Mouse (Mus musculus) left cerebral cortex, adult 2 months (tissue): Measurements from ENCODE around the gene Sptbn4. TPM values are rescaled to one million over a fixed set of nuclear protein-coding genes. Genes with fewer than 3 reads are reported as not detected.
A peak's percentile ranks its signal among the peaks of the same experiment; 100 is the strongest.

ENCODE experiments used
- DNase-seq, 2 experiments: peaks; one replicate each; pipeline ENCODE4 v3.0.0; 2021 to 2022; ENCODE audit warnings: low spot score in 2 of 2, mixed read lengths in 1 of 2; ENCODE audit errors: extremely low spot score in 1 of 2
- H3K27ac ChIP-seq: fragments of 200-600 bp; 2 replicates; pipeline ENCODE4 v1.8.1; 2022
- H3K4me3 ChIP-seq: fragments of 200-600 bp; 2 replicates; pipeline ENCODE4 v1.8.1; 2022
- CTCF ChIP-seq: fragments of 200-600 bp; IDR thresholded peaks from 2 replicates; pipeline ENCODE4 v1.8.1; 2022; ENCODE audit warnings: antibody characterized with exemption, mild to moderate bottlenecking, moderate library complexity
- intact Hi-C: fragments of 180-260 bp; cut with DNase I; formaldehyde crosslinking; loops from one replicate; pipeline ENCODE4 v1.15.1; 2025
- total RNA-seq, 2 experiments: library from RNA; stranded (reverse); gene quantifications; 2 replicates each; pipeline ENCODE4 v1.2.3; 2021

The Sptbn4 gene
- total RNA-seq, 2 experiments from 2014 or later: 153 to 162 TPM

DNA sequence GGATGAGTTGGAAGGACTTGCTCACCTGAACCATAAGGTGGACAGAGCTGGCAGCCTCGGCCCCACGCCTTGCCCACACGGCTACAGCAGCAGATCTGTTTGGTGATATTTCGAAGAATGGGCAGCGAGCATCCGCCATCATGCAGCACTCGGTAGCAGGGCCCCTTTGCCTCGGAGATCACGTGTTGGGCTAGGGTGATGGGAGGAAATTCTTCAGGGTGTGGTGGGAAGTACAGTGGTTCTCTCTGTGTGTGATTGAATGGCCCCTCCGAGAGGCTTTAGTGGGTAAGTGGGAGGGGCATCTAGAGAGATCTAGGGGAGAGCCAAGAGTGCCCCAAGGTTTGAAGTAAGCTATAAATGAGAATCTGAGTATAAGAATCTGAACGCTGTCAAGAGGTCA, 119.3 kb downstream of the Sptbn4 start:
- H3K27ac ChIP-seq: no peak overlapping the region
- intact Hi-C loops: loop anchor here (2.0 kb wide), 1 partner anchor 25 kb away; no protein-coding TSS in a partner anchor

DNA sequence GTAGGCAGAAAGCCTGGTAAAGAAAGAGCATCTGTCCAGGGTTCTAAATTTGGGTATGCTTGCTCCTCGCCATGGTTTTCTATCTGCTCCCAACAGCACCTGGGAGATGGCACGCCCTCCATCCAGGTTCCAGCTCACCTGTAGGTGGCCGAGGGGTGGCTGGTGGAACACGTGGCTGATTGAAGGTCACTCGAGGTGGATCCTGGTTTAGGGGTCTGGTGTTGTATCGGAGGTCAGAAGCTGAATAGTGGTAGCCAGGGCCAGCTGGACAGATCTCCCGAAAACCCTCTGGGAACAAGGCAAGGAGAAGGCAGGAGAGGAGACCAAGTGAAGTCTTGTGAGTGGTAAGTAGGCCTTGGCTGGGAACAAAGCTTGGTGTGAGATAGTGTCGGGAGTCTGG, 120.0 kb downstream of the Sptbn4 start:
- no peak for DNase-seq
- no peak for TF ChIP-seq CTCF
- intact Hi-C loops: no loop called here
- no peak overlapping the region for H3K27ac ChIP-seq
- no peak overlapping the region for H3K4me3 ChIP-seq

More for the DNA sequence above, 119.3 kb downstream of the Sptbn4 start:
- no peak for DNase-seq
- H3K4me3 ChIP-seq: no peak overlapping the region
- no peak for TF ChIP-seq CTCF

GRCm38 (mm10) chr7:27326101-27326880, 121.2 kb downstream of the Sptbn4 start:
- no peak for TF ChIP-seq CTCF
- DNase-seq: no peak
- H3K4me3 ChIP-seq: no peak overlapping the region
- intact Hi-C loops: no loop called here
- H3K27ac ChIP-seq: no peak overlapping the region

GRCm38 (mm10) chr7:27325697-27326096, 121.8 kb downstream of the Sptbn4 start:
- no peak for TF ChIP-seq CTCF
- no peak for DNase-seq
- intact Hi-C loops: no loop called here
- Histone ChIP-seq H3K4me3 (no peak overlapping the region), H3K27ac (no peak overlapping the region)

GRCm38 (mm10) chr7:27324928-27325327, 122.6 kb downstream of the Sptbn4 start:
- no peak overlapping the region for H3K27ac ChIP-seq
- TF ChIP-seq CTCF: no peak
- no peak for DNase-seq
- no peak overlapping the region for H3K4me3 ChIP-seq
- intact Hi-C loops: no loop called here

GRCm38 (mm10) chr7:27324161-27324560, 123.3 kb downstream of the Sptbn4 start:
- Histone ChIP-seq H3K27ac (no peak overlapping the region), H3K4me3 (no peak overlapping the region)
- intact Hi-C loops: no loop called here
- no peak for TF ChIP-seq CTCF
- no peak for DNase-seq

GRCm38 (mm10) chr7:27323001-27323400, 124.5 kb downstream of the Sptbn4 start:
- TF ChIP-seq CTCF: no peak
- intact Hi-C loops: no loop called here
- no peak overlapping the region for H3K4me3 ChIP-seq
- H3K27ac ChIP-seq: no peak overlapping the region
- DNase-seq: no peak

- H3K4me3 ChIP-seq: no peak overlapping the region
- no peak for TF ChIP-seq CTCF
- no peak for DNase-seq
- H3K27ac ChIP-seq: no peak overlapping the region
- intact Hi-C loops: no loop called here
Observed at GRCm38 (mm10) chr7:27322291-27322690, 125.2 kb downstream of the Sptbn4 start.

DNA sequence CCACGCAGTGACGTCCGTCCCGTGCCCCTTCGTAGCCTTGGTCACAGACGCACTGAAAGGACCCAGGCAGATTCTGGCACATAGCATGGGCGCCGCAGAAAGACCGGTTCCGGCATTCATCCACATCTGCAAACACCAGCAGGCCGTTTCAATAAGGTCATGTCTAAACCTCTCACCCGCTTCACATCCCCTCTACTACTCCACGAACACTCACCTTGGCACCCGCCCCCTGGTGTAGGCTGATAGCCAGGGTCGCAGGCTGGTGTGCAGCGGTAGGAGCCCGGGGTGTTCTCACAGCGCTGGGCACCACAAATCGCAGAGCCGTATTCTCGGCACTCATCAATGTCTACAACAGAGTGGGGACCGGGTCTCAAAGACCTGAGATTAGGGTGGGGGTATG, 128.1 kb downstream of the Sptbn4 start:
- TF ChIP-seq CTCF: no peak
- no peak overlapping the region for H3K27ac ChIP-seq
- H3K4me3 ChIP-seq: no peak overlapping the region
- intact Hi-C loops: no loop called here
- no peak for DNase-seq

DNA sequence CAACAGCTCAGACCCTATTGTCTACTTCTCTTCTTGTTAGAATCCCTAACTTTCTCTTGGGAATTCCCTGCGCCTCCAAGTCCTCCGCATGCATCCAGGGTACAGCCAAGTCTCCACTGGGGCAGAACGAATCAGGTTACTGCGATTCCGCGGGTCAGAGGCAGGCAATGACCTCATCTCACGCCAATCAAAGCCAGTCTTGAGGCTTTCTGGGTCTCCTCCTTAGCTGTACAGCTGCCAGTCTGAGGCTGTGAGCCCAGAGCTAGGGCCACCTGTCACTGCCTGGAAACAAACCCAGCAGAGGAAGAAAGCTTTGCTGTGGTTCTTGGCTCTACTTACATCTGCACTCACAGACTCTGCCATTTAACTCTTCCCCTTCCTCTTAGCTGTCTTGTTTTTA, 131.5 kb downstream of the Sptbn4 start:
- Histone ChIP-seq H3K27ac (no peak overlapping the region), H3K4me3 (no peak overlapping the region)
- TF ChIP-seq CTCF: no peak
- intact Hi-C loops: no loop called here
- no peak for DNase-seq

- intact Hi-C loops: no loop called here
- no peak for DNase-seq
- Histone ChIP-seq H3K4me3 (no peak overlapping the region), H3K27ac (no peak overlapping the region)
- peak; percentile 35 for TF ChIP-seq CTCF
Observed at GRCm38 (mm10) chr7:27314393-27314792, 133.1 kb downstream of the Sptbn4 start.

GRCm38 (mm10) chr7:27311651-27312284, 135.7 kb downstream of the Sptbn4 start:
- no peak for DNase-seq
- TF ChIP-seq CTCF: no peak
- Histone ChIP-seq H3K4me3 (no peak overlapping the region), H3K27ac (no peak overlapping the region)
- intact Hi-C loops: no loop called here
